Mouse (Mus musculus): ENCODE results near the gene Rgl1.

Gene Rgl1

DNA sequence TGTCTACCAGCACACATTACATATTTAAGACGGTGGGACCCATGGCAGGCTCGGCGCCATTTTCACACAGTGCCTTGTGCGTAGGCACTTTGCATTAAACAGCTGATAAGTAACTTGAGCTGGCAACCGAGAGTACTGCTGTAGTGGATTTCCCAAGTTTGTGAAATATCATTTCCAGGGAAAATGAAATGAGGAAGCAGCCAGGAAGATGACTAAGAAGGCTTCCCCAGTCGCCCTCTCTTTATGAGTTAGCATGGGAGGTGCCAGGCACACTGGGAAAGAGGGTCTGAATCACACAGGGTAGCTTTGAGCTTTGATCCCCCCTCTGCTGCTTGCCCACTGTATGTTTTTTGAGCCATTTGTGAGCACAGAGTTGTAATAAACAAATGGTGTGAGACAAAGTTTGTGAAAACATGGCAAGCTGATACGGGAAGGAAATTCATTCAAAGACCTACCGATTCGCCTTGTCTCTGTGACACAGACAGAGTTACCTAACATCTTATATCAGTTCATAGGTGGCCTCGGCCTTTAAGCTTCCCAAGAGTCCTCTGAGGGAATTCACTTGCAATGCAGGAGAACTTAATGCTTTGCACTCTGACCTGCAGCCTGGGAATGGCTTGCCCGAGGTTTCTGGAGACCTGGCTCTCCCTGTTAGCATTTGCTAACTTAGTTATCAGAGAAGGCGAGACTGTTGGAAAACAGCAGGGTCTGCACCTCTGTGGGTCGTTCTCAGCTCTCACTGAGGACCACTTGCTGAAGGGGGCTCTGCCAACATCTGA lies 184.8 kb downstream of the Rgl1 start:
- no peak for DNase-seq

DNA sequence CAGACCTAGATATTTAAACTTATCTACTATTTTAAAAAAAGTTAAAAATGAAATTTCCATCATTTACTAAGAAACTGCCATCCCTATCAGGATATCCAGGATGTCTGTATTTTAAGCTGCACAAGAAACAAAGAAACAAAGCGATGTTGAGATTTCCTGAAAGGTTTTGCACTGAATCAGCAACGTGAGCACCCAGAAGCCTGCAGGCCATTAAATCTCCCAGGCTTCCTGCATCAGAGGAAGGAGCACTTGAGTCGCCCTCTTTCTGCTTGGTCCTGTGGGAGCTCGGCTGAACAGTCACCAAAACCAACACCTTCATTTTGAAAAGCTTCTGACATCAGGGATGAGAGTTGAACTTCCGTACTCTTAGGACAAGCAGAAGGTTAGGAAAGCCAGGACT lies 187.2 kb downstream of the Rgl1 start:
- DNase-seq: no peak

DNA sequence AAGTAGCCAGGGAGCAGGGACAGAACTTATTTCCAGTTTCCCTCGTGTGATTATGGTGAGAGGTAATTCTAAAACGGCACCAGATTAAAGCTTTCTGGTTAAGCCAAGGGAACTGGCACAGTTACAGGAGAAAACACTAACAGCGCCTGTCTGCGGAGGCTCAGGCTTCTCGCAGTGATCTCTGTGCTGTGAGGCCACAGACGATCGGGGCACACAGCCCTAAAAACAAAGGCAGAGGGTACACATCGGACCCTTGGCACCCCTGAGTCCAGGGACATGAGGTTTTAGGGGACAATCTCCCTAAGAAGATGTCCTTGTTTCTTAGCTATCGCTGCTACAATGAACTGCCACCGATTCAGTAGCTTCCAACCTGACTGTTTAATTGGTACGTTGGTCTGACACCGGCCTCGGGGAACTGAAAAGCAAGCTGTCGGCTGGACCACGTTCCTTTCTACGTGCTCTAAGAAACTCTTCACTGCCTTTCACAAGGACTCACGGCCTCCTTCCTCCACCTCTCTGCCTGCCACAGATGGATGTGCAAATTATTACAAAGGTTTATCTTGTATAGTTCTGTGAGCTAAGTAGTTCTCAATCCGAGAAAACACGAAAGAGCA lies 187.9 kb downstream of the Rgl1 start:
- no peak for DNase-seq

DNA sequence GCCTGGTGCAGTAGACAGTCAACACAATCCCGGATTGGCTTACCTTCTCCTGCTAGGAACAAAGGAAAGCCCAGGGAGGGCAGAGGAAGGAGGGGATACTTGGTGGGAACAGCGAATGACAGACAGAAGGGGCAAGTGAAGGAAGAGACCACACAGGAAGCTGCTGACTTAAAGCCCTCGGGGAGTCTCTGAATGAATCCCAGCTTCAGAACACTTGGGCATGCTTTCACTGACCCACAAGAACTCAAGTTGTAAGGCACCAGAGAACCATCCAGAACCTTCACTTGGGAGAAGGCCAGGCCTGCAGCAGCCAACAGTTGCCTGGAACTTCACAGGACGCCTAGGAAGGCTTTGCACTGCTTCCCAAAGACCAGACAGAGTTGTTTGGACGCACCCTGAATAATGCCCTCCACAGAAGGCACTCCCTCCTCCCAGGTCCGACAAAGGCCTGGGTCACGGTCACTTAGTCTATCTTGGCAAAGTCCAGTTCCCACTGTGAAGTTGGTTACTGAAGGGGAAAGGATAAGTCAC lies 189.5 kb downstream of the Rgl1 start:
- DNase-seq: peak; percentile 37 to 54

DNA sequence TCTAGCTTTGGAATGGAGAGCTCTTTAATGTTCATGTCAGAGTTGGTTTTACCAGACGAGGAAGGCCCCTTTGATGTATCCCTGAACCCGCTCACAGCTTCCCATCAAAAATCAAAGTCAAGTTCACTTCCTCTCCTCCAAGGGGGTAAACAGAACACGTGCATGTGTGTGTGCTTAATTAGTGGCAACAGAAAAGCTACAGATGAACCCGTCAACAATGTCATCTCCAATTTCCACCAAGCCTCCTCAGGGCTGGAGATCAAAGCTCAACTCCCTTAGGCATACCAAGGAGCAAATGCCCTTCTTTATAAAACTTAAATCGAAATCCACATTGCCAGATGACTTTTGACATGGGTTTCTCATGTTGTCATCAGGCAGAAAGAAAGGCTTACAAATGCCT lies 191.1 kb downstream of the Rgl1 start:
- no peak for DNase-seq

DNA sequence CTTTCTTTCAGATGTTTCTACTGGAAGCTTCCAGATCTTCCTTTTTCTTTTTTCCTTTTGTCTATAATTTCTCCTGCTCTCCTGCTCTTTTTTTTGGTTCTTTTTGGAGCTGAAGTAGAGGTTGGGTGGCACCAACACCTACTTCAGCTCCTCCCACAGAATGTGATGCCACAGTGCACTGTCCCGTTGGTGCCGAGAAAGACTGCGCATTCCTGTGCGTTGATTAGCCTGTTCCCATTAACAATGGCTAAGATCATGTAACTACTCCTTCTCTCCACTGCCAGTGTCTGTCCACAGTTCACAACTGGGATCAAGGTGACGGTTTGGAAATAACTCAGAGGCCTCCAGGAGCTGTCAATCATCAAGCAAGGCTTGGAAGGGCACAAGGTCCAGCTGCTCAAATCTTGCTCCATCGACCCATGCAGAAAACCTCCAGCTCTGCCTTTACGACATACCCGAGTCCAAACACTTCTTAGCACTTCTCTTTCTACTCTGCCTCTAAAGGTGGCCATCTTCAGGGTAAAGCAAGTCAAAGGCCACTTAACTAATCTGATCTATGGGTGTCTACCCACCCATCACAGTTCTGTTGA lies 192.6 kb downstream of the Rgl1 start:
- peak; percentile 27 to 51 for DNase-seq

DNA sequence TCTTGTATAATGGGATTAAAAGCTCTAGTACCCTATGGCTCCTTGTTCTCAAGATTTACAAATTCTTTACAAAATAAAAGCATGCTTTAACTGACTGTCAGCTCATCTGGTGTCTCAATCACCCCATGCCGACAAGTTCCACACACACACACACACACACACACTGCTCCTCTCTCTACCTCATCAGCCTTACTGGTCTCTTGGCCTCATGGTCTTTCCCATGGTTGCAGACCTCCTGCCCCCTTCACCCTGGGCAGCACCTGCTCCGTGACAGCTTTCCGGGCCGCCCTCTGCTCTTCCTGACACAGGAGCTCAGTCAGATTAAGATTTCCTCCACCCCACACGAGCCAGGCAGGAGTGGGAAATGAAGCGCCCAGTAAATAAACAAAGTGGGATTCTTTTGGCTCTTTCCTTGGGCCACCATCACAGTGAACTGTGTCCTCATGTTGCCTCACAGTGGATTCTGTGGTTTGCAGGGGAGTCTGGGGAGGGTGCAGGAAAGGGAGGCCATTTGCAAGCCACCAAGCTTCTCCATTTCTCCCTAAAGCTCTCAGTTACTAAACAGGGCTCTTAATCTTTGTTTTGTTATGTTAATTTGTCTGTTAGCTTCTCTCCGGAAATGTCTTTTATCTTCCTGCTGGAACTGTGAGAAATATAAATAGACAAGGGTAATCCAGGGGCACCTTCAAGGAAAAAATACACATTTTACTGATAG lies 193.2 kb downstream of the Rgl1 start:
- peak in 1 of 2 experiments; percentile 42 for DNase-seq

DNA sequence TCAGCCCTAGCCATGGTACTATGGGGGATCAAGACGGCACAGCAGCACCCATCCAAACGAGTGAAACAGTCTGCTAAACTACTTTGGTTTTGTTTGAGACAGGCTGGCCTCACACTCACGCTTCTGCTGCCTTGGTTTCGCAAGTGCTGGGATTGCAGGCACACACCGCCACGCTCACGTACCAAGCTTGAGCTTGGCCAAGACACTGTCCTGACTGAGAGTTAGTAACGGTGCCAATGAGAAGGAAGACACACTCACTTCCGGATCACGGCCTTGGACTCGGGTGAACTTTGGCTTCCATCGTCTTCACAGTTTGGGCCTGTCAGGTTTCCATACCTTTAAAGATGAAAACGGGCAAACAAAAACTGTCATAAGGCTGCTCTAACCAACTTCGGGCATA lies 194.8 kb downstream of the Rgl1 start:
- peak in 1 of 2 experiments; percentile 44 for DNase-seq

DNA sequence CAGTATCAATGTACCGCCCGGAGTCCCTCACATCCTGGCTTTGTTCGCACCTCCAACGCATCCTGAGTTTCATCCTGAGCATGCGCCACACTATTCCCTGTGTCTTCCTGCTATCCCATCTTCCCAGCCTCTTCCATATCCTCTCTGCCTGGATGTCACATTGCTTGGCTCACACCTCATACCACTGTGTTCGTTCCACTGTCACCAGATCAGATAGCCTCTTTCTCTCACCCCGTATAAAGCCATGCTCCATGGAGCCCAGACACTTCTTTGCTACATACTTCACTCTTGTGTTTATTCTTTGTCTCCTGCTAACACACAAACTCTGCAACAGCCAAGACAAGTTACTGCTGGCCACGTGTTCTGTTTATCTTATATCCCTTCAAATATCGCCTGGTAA lies 195.5 kb downstream of the Rgl1 start:
- DNase-seq: no peak

DNA sequence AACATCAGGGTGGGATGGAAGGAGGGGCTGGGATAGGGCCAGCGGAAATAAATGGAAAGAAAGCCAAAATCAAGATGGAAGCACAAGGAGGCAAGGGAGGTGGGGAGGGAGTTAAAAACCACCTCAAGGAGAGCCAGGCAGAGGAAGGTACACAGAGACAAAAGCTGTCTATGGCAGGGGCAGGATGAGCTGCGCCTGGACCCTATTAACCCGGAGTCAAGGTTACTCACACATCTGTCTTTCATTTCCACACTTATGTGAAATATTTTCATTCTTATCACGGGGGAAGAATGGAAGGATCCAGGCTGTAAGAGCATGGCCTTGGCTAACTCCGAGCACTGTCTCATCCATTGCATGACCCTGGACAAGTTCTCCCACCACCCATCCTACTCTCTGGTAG lies 202.9 kb downstream of the Rgl1 start:
- DNase-seq: no peak

DNA sequence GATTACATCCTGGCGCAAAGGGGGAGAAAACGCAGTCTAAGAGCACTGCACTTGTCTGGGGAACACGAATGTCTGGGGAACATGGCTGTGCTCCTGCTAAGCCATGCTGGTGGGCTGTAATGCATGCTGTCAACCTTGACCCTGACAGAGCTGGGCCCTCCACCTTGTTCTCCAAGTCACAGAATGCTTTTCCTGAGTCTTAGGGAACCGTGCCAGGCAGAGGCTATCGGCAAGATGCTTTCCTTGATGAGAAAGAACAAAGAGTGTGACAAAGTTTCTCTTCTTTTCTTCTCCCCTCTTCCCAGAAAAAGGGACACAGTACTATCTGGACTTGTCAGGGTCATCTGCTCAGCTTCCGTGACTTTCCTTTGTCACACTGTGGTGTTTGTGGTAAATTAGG lies 203.3 kb downstream of the Rgl1 start:
- DNase-seq: no peak

DNA sequence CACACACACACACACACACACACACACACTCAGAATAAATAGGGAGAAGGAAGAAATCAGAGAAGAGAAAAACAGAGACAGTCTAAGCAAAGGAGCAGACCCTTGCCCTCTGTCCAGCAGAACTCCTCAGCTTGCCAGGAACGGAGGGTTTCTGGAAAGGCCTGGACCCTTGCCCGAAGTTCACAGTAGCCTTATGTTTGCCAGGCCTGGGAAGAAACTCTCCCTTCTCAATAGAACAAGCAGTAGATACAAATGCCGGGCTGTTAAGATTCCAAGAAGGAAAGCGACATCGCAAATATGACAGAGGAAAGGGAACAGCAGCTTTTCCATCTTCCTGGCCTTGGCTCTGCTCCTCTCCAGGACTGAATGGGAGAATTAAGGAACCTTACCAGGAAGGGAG lies 205.7 kb downstream of the Rgl1 start:
- peak in 1 of 2 experiments; percentile 35 for DNase-seq

DNA sequence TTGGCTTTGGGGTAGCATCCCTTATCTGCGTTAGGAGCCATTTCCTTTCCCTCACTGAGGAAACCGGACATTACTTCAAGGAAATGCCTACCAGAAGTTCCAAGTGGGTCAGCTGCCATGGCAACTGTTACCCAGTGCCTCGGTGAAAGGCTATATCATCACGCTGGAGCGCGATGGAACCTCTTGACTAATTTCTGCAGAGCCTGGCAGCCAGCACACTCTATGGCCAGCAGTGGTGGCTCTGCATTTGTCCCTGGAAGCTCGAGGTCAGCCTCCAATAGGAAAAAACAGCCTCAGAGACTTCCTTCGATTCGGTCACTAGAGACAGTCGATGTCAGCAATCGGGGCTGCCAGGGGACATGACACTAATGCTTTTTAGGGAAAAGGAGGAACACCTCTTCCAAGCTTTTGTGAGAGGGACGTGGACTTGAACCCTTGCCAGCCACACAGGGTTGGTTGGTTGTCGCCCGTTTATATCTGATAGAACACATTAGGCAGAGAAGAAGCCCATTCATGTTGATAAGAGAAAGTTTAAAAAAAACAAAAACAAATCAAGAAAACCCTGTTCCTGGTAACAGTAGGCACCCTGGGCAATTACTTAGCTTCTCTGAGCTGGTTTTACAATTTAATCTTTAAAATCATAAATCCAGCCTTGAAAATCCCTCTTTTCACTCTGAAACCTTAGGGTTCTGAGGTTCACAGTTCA lies 209.4 kb downstream of the Rgl1 start:
- DNase-seq: peak; percentile 40 to 47

DNA sequence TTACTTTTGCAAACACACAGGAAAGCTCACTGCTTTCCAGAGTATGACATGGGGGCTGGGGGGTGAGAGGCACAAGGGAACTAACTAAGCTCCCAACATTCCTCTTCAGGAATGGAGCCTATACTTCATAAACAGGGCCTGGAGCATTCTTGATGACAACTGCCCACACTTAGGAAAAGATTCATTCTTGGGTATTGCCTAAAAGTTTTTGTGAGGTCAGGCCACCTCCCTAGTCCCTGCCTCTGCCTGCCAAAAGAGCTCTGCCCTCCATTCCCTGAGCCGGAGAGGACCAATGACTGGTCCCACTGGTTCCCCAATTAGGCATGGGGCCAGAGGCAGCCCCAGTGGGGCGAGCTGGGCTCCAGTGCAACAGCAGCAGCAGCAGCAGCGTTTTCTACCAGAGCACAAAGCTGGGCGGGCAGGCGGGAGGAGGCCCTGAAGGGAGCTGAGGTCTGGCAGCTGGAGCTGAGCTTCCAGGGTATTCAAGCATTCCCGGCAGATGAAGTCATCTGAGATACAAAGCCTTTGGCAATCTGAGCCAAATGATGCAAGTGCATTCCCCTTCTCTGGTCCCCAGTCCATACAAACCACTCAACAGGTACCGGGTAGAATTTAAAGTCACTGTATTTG lies 210.1 kb downstream of the Rgl1 start:
- DNase-seq: peak; percentile 75 to 78

DNA sequence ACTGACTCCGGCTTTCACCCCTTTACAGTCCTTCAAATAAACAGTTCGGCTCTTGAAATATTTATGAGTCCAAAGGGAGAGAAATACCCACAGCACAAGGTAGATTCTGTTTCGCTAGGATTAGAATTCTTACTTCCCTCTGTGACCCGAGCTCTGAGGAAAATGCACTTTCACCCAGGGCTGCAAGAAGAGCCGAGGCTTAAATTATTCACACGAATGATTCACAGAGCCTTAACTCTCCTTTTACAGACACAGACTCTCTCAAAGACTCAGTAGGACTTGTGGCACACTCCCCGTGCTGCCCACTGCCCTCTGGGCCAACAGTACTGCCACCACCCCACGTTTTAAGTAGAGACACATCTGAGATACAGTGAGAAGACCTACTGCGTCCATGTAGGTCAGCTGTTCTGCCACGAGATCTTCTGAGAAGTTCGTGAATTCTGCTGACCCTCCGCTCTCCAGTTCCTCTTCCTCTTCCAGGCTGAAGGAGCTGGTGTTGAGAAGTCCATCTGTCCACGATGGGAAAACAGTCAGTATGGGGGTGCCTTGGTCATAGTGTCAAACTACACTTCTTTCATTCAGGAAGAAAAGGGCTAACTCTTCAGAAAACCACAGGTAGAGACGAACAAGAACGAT lies 212.1 kb downstream of the Rgl1 start:
- no peak for DNase-seq

DNA sequence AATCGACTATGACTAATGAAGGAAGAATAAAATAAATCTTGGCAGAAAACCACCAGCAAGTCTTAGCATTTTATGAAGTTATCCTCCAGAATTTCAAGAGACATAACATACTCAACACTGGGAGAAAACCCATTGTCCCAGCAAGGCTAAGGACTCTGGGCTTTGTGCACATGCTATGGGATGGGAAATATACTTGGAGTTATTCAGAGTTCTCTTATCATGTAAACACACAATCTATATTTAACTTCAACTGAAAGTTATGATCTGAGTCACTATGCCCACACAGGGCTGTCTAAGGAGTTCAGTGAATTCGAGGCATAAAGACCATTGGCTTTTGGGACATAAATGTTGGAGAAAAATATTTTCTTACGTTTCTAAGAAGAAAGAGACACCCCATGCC lies 215.2 kb downstream of the Rgl1 start:
- no peak for DNase-seq

DNA sequence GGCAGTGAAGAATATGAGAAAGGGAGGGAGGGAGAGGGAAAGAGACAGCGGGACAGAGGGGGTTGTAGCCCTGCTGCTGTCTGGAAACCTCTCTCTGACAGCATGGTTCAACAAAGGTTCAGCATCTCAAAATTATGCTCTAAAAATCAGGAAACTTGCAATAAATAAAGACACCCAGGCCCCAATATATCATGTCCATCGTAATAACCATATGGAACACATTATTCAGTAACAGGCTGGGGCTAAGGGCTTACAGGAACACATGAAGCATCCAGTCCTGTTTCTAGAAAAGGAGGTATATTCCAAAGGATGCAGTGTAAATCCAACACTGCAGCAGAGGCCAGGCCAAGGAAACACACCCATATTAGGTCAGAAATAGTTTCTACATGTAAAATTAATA lies 215.6 kb downstream of the Rgl1 start:
- DNase-seq: no peak

DNA sequence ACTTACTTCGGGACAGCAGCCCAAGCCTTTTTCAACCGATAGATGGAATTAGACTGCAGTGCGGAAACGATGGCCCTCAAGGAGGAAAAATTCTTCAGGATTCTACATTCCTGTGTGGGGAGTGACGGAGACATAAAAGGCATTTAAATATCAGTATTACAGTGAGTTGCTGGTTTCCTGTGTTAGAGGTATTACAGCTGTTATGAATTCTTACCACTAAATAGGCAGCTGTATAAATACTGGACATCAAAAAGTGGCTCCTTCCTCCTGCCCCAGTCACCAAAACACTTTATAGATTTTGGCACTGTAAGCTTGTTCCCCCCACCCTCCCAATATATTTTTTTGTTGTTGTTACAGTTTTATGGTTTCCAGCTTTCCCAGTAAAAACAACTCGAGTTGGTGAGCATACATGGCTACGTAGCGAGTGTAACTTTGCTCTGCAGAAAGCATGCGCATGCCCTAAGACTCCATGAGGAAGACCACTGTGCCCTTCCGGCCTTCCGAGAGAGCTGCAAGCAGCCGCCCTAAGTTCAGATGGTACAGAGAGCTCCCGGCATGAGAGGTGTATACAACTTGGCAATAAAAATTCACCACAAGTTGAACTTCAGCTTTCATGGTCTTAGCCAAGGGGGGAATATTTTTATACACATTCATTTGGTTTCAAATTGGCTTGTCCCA lies 217.0 kb downstream of the Rgl1 start:
- no peak for DNase-seq

DNA sequence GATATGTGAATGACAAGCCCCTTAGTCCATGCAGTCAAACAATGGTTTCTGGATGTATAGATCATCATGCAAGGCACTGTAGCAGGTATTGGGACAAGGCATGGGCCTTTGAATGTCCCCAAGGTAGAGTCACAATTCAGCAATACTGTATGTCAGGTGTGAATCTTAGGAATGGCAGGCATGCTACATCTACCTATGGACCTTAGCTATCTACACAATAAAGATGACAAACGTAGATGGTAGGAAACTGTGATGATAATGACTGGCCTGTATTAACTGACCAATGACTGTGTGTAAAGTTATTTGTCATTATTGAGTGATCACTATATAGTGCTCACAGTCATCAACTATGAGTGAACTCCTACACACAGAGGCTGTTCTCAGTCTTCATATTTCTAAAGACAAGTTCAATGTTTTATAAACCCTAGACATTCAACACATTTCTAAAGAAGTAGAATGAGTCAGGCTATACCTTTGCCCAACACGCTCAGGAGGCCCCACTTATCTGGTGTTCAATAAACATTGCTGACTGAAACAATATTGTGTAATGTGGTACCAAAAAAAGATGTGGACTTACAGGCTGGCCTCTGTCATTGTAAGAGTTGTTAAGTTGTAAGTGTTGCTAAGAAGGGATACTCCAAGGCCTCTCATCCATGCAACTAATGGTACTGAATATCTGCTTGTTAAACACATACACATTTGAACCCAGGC lies 222.5 kb downstream of the Rgl1 start:
- no peak for DNase-seq

DNA sequence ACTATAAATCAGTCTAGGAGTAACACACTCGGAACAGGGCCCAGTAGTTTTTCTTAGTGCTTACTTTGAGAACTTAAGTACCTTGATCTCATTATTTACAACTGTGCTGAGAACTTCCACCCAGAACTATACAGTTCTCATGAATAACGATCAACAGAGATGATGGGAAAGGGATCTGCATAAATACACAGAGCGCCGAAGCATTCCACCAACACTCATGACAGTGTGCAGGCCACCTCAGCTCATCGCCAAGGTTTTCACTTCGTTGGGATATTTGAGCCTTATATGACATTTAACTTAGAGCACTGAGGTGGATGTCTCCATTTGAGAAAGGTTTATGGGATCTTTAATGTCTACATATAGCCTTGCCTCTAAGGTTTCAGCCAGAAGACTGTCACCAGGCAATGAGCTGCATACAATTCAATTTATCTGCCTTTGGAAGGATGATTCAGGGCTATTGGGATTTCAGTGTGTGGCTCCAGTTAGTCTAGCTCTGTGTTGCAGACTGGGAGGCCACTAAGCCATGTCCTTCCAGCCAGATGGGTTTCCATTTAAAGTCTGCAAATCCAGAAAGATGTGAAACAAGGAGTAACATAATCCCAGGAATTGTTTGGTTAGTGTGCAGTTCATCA lies 223.3 kb downstream of the Rgl1 start:
- no peak for DNase-seq
